Mouse (Mus musculus) gastrocnemius, postnatal 25 days (tissue): ENCODE data around the gene Aco1. TPM values are rescaled to one million over a fixed set of nuclear protein-coding genes. Genes with fewer than 3 reads are reported as not detected.
"Not testable (repeated sequence)": the region's sequence is repeated elsewhere in the genome, so short reads cannot be mapped to it uniquely, and the experiment has no call there.

Experiments
- DNase-seq: peaks from one replicate; pipeline ENCODE4 v3.0.0; 2022
- long read RNA-seq, 2 experiments: library from polyadenylated mRNA; stranded (forward); transcript quantifications; one replicate each; pipeline ENCODE4 v2.0.0; 2021
- total RNA-seq, 2 experiments: library from RNA; stranded (reverse); gene quantifications; 1 replicate in 1 of 2; 2 replicates in 1 of 2; pipeline ENCODE4 v1.2.3; 2021

Gene Aco1
- total RNA-seq = 10 to 100 TPM; 16.1 to 21.7 TPM
- long read RNA-seq, experiment 1, transcript Aco1-201 (21 exons, 3,832 nt) = major isoform, 10 of 13 reads
- long read RNA-seq, experiment 1, partial matches to known transcripts = 3 of 13 reads
- long read RNA-seq, experiment 1, other reads (novel, unspliced or antisense) = 0 of 13 reads
- long read RNA-seq, experiment 2, transcript Aco1-201 (21 exons, 3,832 nt) = major isoform, 26 of 27 reads
- long read RNA-seq, experiment 2, partial matches to known transcripts = 1 of 27 reads
- long read RNA-seq, experiment 2, other reads (novel, unspliced or antisense) = 0 of 27 reads

GRCm38 (mm10) chr4:40142743-40143532 is at the start of gene Aco1:
Aco1 (plus strand) TSS chr4:40143081.
- DNase-seq = peak; percentile 98

DNA sequence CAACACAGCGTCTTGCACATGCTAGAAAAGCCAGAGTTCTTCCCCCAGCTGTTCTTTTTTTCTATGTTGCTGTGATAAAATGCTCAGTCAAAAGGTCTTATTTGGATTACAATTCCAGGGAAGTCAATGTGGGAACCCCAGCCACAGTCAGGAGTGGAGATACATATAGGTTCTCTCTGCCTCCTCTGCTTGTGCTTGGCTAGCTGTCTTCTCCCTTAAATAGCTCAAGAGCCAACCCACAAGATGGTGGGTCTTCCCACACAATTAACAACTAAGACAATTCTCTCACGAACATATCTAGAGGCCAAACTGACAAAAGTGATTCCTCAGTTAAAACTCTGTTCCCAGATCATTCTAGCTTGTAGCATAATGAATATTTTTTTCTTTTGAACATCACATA is 47.9 kb upstream of the Aco1 start:
- DNase-seq = no peak

GRCm38 (mm10) chr4:40102996-40103395 is 39.9 kb upstream of the Aco1 start:
- no peak for DNase-seq

GRCm38 (mm10) chr4:40106004-40106536 is 36.8 kb upstream of the Aco1 start:
- no peak for DNase-seq

GRCm38 (mm10) chr4:40108030-40108429 is 34.9 kb upstream of the Aco1 start:
- no peak for DNase-seq

DNA sequence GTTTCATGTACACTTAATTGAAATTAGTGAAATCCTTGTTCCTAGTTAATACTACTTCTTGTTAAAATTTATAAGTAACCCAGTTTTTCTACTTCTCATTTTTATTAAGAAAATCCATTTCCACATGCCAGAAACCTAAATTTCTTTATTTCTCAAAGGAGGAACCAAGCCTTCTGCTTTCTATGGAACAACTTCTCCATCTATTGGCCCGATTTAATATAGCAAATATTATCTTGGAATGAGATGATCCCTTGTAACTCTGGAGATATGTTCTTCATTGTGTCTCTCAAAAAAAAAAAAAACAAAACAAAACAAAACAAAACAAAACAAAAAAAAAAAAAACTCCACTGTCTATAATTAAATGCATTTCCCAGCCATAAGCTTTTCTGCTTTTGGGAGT is 29.7 kb upstream of the Aco1 start:
- no peak for DNase-seq

- peak; percentile 12 for DNase-seq
Measured at GRCm38 (mm10) chr4:40121221-40121620, 21.7 kb upstream of the Aco1 start.

GRCm38 (mm10) chr4:40122291-40122690 is 20.6 kb upstream of the Aco1 start:
- DNase-seq = not testable (repeated sequence)

GRCm38 (mm10) chr4:40134468-40135102 is 8.3 kb upstream of the Aco1 start:
- peak; percentile 42 for DNase-seq

- no peak for DNase-seq
Measured at GRCm38 (mm10) chr4:40136519-40136918, 6.4 kb upstream of the Aco1 start.

GRCm38 (mm10) chr4:40139663-40140255 is 3.1 kb upstream of the Aco1 start:
- DNase-seq = no peak

- no peak for DNase-seq
Measured at GRCm38 (mm10) chr4:40143533-40143871, 621 bp downstream of the Aco1 start.

GRCm38 (mm10) chr4:40144543-40144942 is 1.7 kb downstream of the Aco1 start:
- no peak for DNase-seq

DNA sequence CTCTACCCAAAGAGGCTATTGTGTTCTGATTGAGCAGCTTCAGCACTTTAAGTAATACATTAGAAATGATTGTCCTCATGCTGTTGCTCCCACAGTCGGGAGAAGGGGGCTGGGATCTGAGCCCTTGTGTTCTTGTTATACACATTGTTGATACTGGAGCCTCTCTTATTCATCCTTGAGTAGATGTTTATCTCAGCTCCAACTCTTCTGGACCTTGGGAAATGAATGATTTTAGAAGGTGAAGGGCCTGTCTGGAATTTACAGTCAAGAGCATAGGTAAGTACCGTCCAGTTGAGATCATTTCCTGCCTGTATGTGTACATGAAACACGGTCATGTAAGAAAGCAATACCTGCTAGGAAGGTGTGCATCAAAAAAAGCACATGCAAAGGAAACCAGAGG is 2.1 kb downstream of the Aco1 start:
- no peak for DNase-seq

DNA sequence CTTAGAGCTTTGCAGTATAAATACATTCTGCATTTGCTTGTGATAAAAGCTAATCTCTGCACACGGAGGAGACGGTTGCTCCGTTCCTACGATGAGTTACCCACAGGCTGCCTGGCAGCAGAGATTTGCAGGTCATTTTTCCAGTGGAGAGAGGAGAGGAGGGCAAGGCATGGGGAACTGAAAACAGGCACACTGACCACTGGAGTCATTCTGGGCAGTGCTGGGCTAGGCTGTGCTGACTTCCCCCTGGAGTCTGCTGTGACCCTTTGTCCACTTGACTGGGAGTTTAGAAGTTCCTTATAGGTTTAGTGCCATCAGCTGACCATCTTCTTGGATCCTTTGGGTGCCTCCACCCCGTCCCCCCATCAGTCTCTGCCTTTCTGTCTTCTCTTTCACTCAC is 5.4 kb downstream of the Aco1 start:
- DNase-seq = no peak

GRCm38 (mm10) chr4:40150046-40150445 is 7.2 kb downstream of the Aco1 start:
- no peak for DNase-seq

- DNase-seq = no peak
Measured at GRCm38 (mm10) chr4:40152771-40153170, 9.9 kb downstream of the Aco1 start.

- DNase-seq = no peak
Measured at GRCm38 (mm10) chr4:40153500-40153899, 10.6 kb downstream of the Aco1 start.

GRCm38 (mm10) chr4:40154751-40155150 is 11.9 kb downstream of the Aco1 start:
- no peak for DNase-seq

DNA sequence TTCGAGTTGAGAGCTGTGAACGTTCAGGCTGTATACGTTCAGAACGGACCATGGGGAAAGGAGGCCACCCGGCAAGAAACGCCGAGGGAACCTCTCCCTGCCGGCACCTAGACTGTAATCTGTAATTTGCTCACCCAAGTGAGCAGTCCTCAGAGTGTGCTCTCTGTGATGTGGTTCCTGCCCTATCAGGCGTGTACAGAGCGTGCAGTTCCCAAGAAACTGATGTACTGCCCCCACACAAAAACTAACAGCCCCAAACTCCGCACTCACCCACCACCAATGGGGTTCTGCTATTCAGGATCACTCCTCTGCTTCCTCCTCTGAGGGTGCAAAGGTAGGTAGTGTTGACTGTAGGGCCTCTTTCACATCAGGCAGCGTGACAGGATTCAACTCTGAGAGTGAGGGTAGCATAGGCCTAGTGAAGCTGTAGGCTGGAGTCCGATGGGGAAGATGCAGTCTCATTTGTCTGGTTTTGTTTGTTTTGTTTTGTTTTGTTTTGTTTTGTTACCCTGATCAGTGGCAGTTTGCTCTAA is 12.7 kb downstream of the Aco1 start:
- no peak for DNase-seq

DNA sequence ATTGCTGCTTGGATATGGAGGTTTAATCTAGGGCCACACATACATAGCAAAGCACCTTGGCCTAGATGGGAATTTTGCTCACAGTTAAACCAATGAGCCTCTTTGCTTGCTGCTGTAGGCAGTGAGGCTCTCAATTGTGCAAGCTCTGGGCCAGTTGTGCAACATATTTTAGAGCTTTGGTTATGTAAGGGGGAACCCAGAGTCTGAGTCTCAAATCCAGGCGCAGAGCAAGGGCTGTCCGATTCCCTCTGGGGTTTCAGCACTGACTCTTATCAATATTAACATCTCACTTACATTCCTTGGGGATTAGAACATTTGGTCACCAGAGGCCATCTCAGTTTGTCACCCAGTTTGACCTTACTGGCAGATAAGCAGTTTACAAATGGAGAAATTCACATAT is 13.3 kb downstream of the Aco1 start:
- peak; percentile 25 for DNase-seq
